19 mouse cellular contexts compared by ENCODE assay signal in genomic region chr6:83906659-83907058, GRCm38 (mm10). TPM values are rescaled to one million over a fixed set of nuclear protein-coding genes. Genes with fewer than 3 reads are reported as not detected.
DNase-seq lines count a peak whose midpoint lies in the region; ATAC-seq lines count a peak whose summit lies in the region.
"Had no signal": no experiment of that assay in that cellular context is flagged by ENCODE, and none has a peak within 500 bp of the region (broad histone marks: within the 10 kb centered on the region; RNA-seq: fewer than 3 reads in every experiment).

No protein-coding gene starts in this region.

- no peaks in the 10 kb centered on the region for H3K9me3 ChIP-seq in intestine, embryonic 16.5 days (ENCODE audit: control insufficient read depth, low read length)
- H3K9me3 ChIP-seq: embryonic facial prominence, embryonic 15.5 days; forebrain, embryonic 15.5 days; heart, embryonic 12.5 days; hindbrain, embryonic 15.5 days had no signal

- H3K4me2 ChIP-seq in intestine, embryonic 16.5 days (ENCODE audit: low read depth, low read length) = no peak overlapping the region
- H3K4me2 ChIP-seq: embryonic facial prominence, embryonic 15.5 days; forebrain, embryonic 15.5 days; heart, embryonic 12.5 days; hindbrain, embryonic 15.5 days had no signal

- H3K36me3 ChIP-seq in intestine, embryonic 16.5 days (ENCODE audit: control insufficient read depth, insufficient read depth, low read length) = no peaks in the 10 kb centered on the region
- H3K36me3 ChIP-seq: embryonic facial prominence, embryonic 15.5 days; forebrain, embryonic 15.5 days; heart, embryonic 12.5 days; hindbrain, embryonic 15.5 days had no signal

- peak; percentile 96 for ATAC-seq in granulocyte monocyte progenitor cell, adult 5-6 weeks (replicated peaks; ENCODE audit: poor library complexity, severe bottlenecking)
- 0 out of 2 replicates have a peak, but pooled peaks have one; percentile 33 for ATAC-seq in neutrophil, adult 5-6 weeks (ENCODE audit: extremely low read depth, insufficient number of reproducible peaks, low FRiP score, poor library complexity, severe bottlenecking)
- ATAC-seq in intestine, embryonic 16.5 days = no peak
- ATAC-seq: forebrain, embryonic 15.5 days; inflammation-experienced regulatory T-cells, adult 6 months had no signal

- H3K27me3 ChIP-seq in intestine, embryonic 16.5 days (replicated peaks; ENCODE audit: control insufficient read depth, insufficient read depth, low read length) = no peaks in the 10 kb centered on the region
- H3K27me3 ChIP-seq: forebrain, embryonic 15.5 days; heart, embryonic 12.5 days; hindbrain, embryonic 15.5 days had no signal

- H3K4me3 ChIP-seq in intestine, embryonic 16.5 days (ENCODE audit: low read length) = no peak overlapping the region
- H3K4me3 ChIP-seq: embryonic facial prominence, embryonic 15.5 days; erythroblast, embryonic 14.5 days; forebrain, embryonic 15.5 days; heart, embryonic 12.5 days; hindbrain, embryonic 15.5 days had no signal

- intact Hi-C loops in gastrocnemius, postnatal 14 days (cut with DNase I; ENCODE audit: low total_unique reads) = no loop called here

- no peak overlapping the region for H3K9ac ChIP-seq in intestine, embryonic 16.5 days (ENCODE audit: low read depth, low read length)
- H3K9ac ChIP-seq: embryonic facial prominence, embryonic 15.5 days; forebrain, embryonic 15.5 days; heart, embryonic 12.5 days; hindbrain, embryonic 15.5 days had no signal

- no peak overlapping the region for H3K27ac ChIP-seq in intestine, embryonic 16.5 days (ENCODE audit: low read length)
- H3K27ac ChIP-seq: embryonic facial prominence, embryonic 15.5 days; forebrain, embryonic 15.5 days; hindbrain, embryonic 15.5 days had no signal

- no peaks in the 10 kb centered on the region for H3K4me1 ChIP-seq in intestine, embryonic 16.5 days (ENCODE audit: control insufficient read depth, insufficient read depth, low read length)
- H3K4me1 ChIP-seq: embryonic facial prominence, embryonic 15.5 days; forebrain, embryonic 15.5 days; heart, embryonic 12.5 days; hindbrain, embryonic 15.5 days had no signal

- peak; percentile 40 for DNase-seq in heart, adult 11 months
- DNase-seq in heart, postnatal 4 days = no peak
- no peak for DNase-seq in gastrocnemius, postnatal 14 days
- DNase-seq in adrenal gland, adult 18-20 months (ENCODE audit: low spot score in 2 of 2) = no peak
- DNase-seq: adrenal gland, adult 2 months; adrenal gland, postnatal 25 days; cerebellum, adult 2 months; cerebellum, postnatal 10 days; embryo, embryonic 11 days; kidney, adult 11 months had no signal

RNA-seq across cellular contexts. Expression of gene Zfp638, which starts 39.8 kb away (rescaled TPM):
- 10 to 100 TPM; 67.9 to 75.3 TPM for total RNA-seq in heart, postnatal 4 days (2021)
- 116 and 131 TPM in 2 replicates for total RNA-seq in granulocyte monocyte progenitor cell, adult 5-6 weeks (2014; fragmentation: Nextera tagmentation)
- 139 and 140 TPM in 2 replicates for total RNA-seq in granulocyte monocyte progenitor cell, adult 5-6 weeks (2017)
- 283 and 343 TPM in 2 replicates for total RNA-seq in neutrophil, adult 5-6 weeks (2017)
- total RNA-seq in gastrocnemius, postnatal 14 days (2021) = 10 to 100 TPM; 31.3 to 37.2 TPM
- 34.4 and 34.7 TPM in 2 replicates for polyA plus RNA-seq in intestine, embryonic 16.5 days (2015; fragmentation: Nextera tagmentation; extraction: Ambion mirVana)
- total RNA-seq in adrenal gland, adult 18-20 months (2021) = 10 to 100 TPM; 91.0 to 95.9 TPM
